Mouse (Mus musculus) fat pad, adult 2 months (tissue): Measurements from ENCODE around the gene Dynlt1b.
"Not testable (repeated sequence)": the region's sequence is repeated elsewhere in the genome, so short reads cannot be mapped to it uniquely, and the experiment has no call there.

Source experiments
- DNase-seq: peaks from one replicate; pipeline ENCODE4 v3.0.0-alpha.2; 2011; ENCODE audit warnings: low read depth, low spot score; ENCODE audit errors: extremely low read depth

The Dynlt1b gene

GRCm38 (mm10) chr17:6422805-6423204 lies 7.1 kb upstream of the Dynlt1b start:
- DNase-seq: not testable (repeated sequence)

- DNase-seq: not testable (repeated sequence)
Measured at GRCm38 (mm10) chr17:6424294-6424980, 5.5 kb upstream of the Dynlt1b start.

GRCm38 (mm10) chr17:6425325-6425724 lies 4.6 kb upstream of the Dynlt1b start:
- DNase-seq: not testable (repeated sequence)

GRCm38 (mm10) chr17:6426869-6427268 lies 3.0 kb upstream of the Dynlt1b start:
- DNase-seq: not testable (repeated sequence)

GRCm38 (mm10) chr17:6428926-6429325 lies 986 bp upstream of the Dynlt1b start:
- not testable (repeated sequence) for DNase-seq

- DNase-seq: not testable (repeated sequence)
Measured at GRCm38 (mm10) chr17:6430410-6431001, 594 bp downstream of the Dynlt1b start.

GRCm38 (mm10) chr17:6432456-6432855 lies 2.5 kb downstream of the Dynlt1b start:
- not testable (repeated sequence) for DNase-seq

- not testable (repeated sequence) for DNase-seq
Measured at GRCm38 (mm10) chr17:6433691-6434090, 3.8 kb downstream of the Dynlt1b start.

GRCm38 (mm10) chr17:6438080-6438479 lies 8.2 kb downstream of the Dynlt1b start:
- DNase-seq: not testable (repeated sequence)

- not testable (repeated sequence) for DNase-seq
Measured at GRCm38 (mm10) chr17:6439913-6440312, 10.0 kb downstream of the Dynlt1b start.

GRCm38 (mm10) chr17:6440493-6441077 lies 10.7 kb downstream of the Dynlt1b start:
- DNase-seq: not testable (repeated sequence)

- not testable (repeated sequence) for DNase-seq
Measured at GRCm38 (mm10) chr17:6441254-6441653, 11.3 kb downstream of the Dynlt1b start.

- not testable (repeated sequence) for DNase-seq
Measured at GRCm38 (mm10) chr17:6442513-6442912, 12.6 kb downstream of the Dynlt1b start.

GRCm38 (mm10) chr17:6445794-6446587 lies 16.1 kb downstream of the Dynlt1b start:
- not testable (repeated sequence) for DNase-seq

GRCm38 (mm10) chr17:6448293-6448692 lies 18.4 kb downstream of the Dynlt1b start:
- DNase-seq: not testable (repeated sequence)

GRCm38 (mm10) chr17:6449166-6449565 lies 19.3 kb downstream of the Dynlt1b start:
- DNase-seq: not testable (repeated sequence)

- not testable (repeated sequence) for DNase-seq
Measured at GRCm38 (mm10) chr17:6451205-6451604, 21.3 kb downstream of the Dynlt1b start.

GRCm38 (mm10) chr17:6452689-6453088 lies 22.8 kb downstream of the Dynlt1b start:
- DNase-seq: not testable (repeated sequence)

GRCm38 (mm10) chr17:6454703-6455102 lies 24.8 kb downstream of the Dynlt1b start:
- not testable (repeated sequence) for DNase-seq

GRCm38 (mm10) chr17:6455883-6456282 lies 26.0 kb downstream of the Dynlt1b start:
- not testable (repeated sequence) for DNase-seq
